Mouse (Mus musculus) bone marrow macrophage, adult 2 months (primary cell): ENCODE results near the gene Phactr1.

Experiments used
- CTCF ChIP-seq: IDR thresholded peaks from 2 replicates; pipeline ENCODE4 v1.5.1; 2012; ENCODE audit warnings: low read depth, mild to moderate bottlenecking, low read length, moderate library complexity
- POLR2A ChIP-seq: IDR thresholded peaks from 2 replicates; pipeline ENCODE4 v1.6.1; 2012; ENCODE audit warnings: mild to moderate bottlenecking, low read depth, low read length, borderline replicate concordance

GRCm38 (mm10) chr13:43152005-43152520 is 471.6 kb downstream of the Phactr1 start:
- TF ChIP-seq CTCF (no peak), POLR2A (no peak)
